Mouse (Mus musculus) liver, adult (tissue): ENCODE measurements around the gene Cap1.

Experiments
- GATA4 ChIP-seq: IDR thresholded peaks from 2 replicates; pipeline ENCODE4 v1.6.1; 2014; ENCODE audit warnings: mild to moderate bottlenecking, low read length; ENCODE audit not compliant: insufficient replicate concordance

Cap1 gene

GRCm38 (mm10) chr4:122871989-122872388 lies 13.9 kb downstream of the Cap1 start:
- no peak for TF ChIP-seq GATA4

DNA sequence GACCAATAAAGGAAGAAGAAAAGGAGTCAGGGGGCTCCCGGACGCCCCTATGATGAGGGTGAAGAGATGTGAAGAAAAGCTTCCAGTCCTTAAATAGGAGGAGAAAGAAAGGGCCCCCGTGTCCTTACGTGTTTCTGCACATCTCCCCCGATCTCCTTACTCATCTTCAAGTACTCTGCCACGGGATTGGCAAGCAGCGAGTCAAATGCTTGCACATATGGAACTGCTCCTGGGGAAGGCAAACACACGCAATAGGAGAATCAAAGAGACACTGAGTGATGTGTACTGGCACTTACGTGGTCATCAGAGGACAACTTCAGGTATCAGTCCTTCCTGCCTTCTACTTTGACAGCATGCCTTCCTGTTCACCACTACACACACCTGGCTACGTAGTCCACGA lies 14.6 kb downstream of the Cap1 start:
- TF ChIP-seq GATA4: no peak

GRCm38 (mm10) chr4:122870741-122871140 lies 15.1 kb downstream of the Cap1 start:
- no peak for TF ChIP-seq GATA4

DNA sequence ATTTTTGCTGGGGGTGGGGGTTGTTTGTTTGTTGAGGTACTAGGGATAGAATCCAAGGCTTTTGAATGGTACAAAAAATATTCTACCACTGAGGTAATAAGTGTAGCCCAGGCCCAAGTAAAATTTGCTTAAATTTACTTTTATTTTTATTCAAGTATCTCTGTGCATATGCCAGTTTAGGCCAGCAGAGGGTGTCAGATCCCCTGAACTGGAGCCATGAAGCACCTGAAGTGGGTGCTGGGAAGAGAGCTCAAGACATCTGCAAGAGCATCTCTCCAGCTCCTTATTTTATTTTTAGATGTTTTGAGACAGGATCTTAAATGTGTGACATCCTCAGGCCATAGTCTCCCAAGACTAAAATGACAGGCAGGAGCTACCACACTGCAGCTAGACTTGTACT lies 15.8 kb downstream of the Cap1 start:
- no peak for TF ChIP-seq GATA4

GRCm38 (mm10) chr4:122868041-122868440 lies 17.8 kb downstream of the Cap1 start:
- TF ChIP-seq GATA4: no peak

- TF ChIP-seq GATA4: no peak
Measured at GRCm38 (mm10) chr4:122861836-122862235, 24.0 kb downstream of the Cap1 start.

DNA sequence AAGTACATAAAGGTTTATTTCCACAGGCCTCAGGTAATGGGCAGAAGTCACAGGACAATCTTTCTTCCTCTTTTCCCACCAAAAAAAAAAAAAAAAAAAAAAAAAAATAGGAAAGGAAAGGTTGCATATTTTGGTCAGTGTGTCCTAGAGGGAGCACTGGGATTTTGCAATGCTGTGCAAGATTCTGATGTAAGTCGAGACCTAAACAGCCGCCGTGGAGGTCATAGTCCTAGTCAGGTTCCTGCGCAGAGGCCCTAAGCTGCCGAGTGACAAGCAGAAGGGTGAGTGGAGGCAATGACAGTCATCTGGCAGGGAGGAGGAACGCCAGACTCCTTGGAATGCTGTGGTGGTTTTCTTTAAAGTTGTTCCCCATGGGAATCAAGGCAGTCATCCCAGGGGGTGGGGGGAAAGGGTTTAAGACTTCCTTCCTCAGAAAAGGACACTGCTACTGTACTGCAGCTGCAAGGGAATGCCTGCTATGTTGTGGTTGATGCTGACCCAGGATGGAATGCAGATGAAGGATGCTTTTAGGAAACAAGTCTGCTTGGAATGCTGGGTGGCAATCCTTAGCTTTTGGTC lies 26.7 kb downstream of the Cap1 start:
- TF ChIP-seq GATA4: no peak

- no peak for TF ChIP-seq GATA4
Measured at GRCm38 (mm10) chr4:122857909-122858308, 27.9 kb downstream of the Cap1 start.

- TF ChIP-seq GATA4: no peak
Measured at GRCm38 (mm10) chr4:122854770-122855169, 31.1 kb downstream of the Cap1 start.

GRCm38 (mm10) chr4:122853691-122854090 lies 32.2 kb downstream of the Cap1 start:
- no peak for TF ChIP-seq GATA4

- TF ChIP-seq GATA4: no peak
Measured at GRCm38 (mm10) chr4:122851535-122851934, 34.3 kb downstream of the Cap1 start.

GRCm38 (mm10) chr4:122848150-122848621 lies 37.7 kb downstream of the Cap1 start:
- TF ChIP-seq GATA4: no peak

DNA sequence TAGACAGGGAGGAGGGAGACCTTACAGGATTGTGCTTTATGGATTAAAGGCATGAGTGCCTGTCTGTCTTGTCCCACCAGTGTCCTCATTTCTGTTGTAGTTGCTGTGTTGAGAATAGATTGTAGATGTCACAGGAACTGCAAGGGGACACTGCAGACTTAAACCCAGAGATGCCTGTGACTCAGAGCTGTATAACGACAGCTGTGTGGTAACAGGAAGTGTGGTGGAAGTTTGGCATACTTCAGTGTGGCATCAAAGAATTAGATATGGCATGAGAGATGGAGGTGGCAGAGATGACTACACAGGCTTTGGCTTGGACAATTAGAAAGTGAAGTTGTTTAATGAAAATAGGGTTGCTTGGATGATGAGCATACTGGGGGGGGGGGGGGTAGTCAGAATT lies 47.4 kb downstream of the Cap1 start:
- no peak for TF ChIP-seq GATA4

- no peak for TF ChIP-seq GATA4
Measured at GRCm38 (mm10) chr4:122837994-122838393, 47.9 kb downstream of the Cap1 start.

GRCm38 (mm10) chr4:122837180-122837730 lies 48.6 kb downstream of the Cap1 start:
- TF ChIP-seq GATA4: no peak

DNA sequence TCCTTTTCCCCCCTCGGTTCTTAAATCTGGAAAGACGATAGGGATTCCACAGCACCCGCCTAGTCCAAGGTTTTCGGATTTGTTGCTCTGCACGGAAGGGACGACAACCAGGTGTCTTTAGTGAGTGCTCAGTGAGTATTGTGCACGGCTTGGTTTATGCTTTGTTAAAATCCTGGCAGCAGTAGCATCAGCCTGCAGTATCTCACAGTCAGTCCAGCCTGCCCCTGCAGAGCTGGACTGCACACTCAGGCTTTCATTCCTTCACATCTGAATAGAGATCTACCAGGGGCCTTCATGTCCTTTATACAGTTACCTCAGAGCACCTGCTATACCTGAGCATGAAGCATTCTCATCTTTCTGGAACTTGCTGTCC lies 49.5 kb downstream of the Cap1 start:
- no peak for TF ChIP-seq GATA4

DNA sequence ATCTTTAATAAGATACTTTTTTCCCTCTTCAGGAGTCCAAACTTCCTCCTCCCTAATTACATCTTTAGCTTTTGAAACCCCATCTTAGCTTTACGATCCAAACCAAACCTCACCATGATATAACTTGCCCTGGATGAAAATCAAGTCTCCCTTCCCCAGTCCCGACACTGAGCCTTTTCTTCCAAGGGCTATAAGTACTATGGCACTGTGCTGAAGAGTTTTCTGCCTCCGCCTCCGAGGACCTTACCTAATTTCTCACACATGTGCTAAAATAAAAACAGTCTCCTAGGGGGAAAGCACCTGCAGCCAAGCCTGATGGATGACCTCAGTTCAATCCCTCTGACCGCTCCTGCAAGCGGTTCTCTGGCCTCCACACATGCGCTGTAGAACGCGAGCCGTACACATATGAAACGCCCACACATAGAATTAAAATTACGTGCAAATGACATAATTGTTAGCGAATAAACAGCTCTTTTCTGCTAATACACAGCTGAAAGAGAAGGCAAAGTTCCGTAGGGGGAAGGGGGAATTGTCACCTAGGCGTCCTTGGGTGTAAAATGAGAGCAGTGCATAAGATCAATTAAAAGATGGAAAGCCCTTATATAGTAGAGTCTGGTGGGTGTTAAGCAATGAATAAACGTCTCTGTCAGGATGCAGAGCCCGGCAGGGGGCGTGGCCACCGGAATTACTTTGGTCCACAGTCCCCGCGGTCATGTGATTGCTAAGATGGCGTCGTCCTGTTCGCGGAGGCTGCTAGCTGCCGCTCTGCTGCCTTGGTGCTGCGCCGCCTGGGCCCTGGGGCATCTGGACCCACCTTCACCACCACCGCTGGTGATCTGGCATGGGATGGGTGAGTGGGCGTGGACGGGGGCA lies 50.1 kb downstream of the Cap1 start, which contains the start of gene Ppt1:
Gene Ppt1 (plus strand): TSS at position 713 of the 873 bp plus-strand sequence.
- TF ChIP-seq GATA4: no peak

DNA sequence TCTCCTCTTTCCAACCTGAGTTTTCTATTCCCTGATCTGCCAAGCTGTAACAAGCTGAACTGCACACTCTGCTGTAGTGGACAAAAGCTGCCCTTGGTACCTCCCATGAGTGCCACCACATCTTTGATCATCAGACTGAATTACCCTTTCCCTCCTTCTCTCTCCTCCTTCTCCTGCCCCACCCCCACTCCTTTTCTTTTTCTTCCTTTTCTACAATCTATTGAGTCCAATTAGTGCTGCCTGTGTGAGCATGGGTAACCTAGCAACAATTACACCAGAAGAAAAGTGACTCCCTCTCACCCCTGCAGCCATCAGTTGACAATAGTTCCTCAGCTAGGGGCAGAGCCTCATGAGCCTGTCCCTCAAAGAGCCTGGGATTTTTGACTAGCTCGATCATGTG lies 54.0 kb downstream of the Cap1 start:
- no peak for TF ChIP-seq GATA4
